Mouse (Mus musculus): Measurements from ENCODE around the gene Rcvrn. TPM values are rescaled to one million over a fixed set of nuclear protein-coding genes. Genes with fewer than 3 reads are reported as not detected.
A peak's percentile ranks its signal among the peaks of the same experiment; 100 is the strongest.

The Rcvrn gene
- polyA plus RNA-seq (2016; fragmentation: Nextera tagmentation; extraction: Ambion mirVana): not detected in 2 replicates

DNA sequence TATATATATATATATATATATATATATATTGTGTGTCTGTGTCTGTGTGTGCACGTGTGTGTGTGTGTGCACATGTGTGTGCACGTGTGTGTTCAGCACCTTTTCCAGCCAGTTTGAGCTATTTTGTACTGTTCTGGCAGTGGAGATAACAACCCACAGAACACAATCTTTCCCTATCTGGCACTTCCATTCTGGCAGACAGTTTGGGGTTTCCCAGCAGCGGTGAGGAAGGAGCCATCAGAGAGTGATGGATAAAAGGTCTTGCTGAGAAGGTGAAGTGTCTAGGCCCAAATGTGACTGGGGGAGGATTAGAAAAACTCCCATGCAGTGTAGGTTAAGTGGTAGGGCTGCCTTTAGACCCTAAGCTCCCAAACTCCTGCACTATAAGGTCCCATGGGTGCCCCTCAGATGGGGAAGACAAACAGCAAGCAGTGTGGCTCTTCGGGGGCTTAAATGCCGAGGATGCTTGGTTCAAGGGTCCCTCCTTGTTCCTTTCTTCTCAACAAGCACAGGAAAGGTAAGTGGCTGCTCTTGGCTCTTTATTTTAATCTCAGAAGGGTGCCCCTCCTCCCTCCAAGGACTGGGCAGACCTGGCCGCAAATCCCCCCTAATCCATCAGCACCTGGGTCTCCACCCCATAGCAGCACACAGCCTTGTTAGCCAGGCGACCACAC, at the start of gene Rcvrn:
Gene Rcvrn, plus strand, starts transcription at position 624 of the 674 bp plus-strand sequence.
- Histone ChIP-seq H3K36me3 (no peaks in the 10 kb centered on the region), H3K4me1 (no peaks in the 10 kb centered on the region), H3K4me3 (no peak within 1 kb of the TSS), H3K4me2 (replicated peaks) (no peak within 1 kb of the TSS), H3K9me3 (replicated peaks) (no peaks in the 10 kb centered on the region), H3K9ac (no peak within 1 kb of the TSS), H3K27me3 (no peaks in the 10 kb centered on the region), H3K27ac (no peak within 1 kb of the TSS)
- WGBS: 76% methylated on average over 7 of the region's 7 CpGs
- no peak for ATAC-seq (ENCODE audit: low FRiP score)

DNA sequence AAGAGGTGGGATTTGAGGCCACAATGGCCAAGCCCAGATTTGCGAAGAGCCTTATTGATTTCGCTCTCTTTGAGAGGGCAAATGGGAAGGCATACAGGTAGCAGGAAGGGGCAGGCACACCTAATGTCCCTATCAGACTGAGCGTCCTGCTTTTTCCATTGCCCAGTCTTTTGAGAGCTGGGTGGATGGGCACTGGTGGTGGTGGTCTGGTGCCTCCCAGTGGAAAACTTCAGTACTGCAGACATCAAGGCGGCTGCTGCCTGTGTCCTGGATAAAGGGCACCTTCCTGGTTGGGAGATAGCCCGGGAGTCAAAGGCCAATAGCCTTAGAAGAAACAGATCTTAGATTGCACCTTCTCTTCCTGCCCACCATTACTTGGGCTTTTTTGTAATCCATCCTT, 47.4 kb upstream of the Rcvrn start:
- Histone ChIP-seq H3K9me3 (replicated peaks) (no peaks in the 10 kb centered on the region), H3K4me2 (replicated peaks) (no peak overlapping the region), H3K4me1 (peaks cover 4% of the 10 kb centered on the region), H3K4me3 (no peak overlapping the region), H3K9ac (no peak overlapping the region), H3K36me3 (no peaks in the 10 kb centered on the region), H3K27me3 (0 out of 2 replicates have a peak, but pooled peaks cover 5% of the 10 kb centered on the region), H3K27ac (no peak overlapping the region)
- ATAC-seq (ENCODE audit: low FRiP score): no peak
- 31% methylated on average over 5 of the region's 5 CpGs for WGBS

DNA sequence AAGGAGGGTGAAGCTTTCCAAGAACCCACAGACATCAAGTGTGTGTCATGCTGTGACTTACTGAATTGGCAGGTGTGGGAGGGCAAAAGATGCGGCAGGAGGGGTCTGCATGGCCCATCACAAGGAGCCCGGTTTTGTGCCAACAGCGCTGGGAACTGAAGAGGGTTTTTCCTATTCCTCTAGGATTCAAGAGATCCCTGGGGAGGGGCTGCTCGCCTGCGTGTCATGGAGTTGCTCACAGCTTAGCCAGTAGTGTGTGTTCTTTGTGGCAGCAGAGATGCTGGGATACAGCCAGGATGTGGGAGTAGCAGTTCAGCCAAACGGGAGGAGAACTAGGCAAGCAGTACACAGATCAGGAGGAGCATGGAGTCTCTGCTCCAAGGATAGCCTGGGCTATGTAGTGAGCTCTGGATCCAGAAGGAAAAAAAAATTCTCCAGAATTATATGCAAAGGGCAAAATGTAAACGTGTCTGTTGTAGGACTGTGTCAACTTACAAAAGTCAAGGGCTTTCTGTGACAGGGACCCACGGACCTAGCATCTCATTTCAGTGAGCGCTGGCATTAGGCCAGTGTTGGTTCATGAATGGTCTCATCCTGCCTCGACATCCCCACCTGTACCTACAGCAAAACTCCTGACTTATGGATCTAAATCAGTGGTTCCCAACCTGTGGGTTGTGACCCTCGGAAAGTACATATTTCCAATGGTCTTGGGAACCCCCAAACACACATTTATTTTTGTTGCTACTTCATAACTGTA, 46.3 kb upstream of the Rcvrn start:
- Histone ChIP-seq H3K9me3 (replicated peaks) (no peaks in the 10 kb centered on the region), H3K27ac (no peak overlapping the region), H3K4me3 (no peak overlapping the region), H3K4me1 (peaks cover 9% of the 10 kb centered on the region), H3K9ac (no peak overlapping the region), H3K36me3 (no peaks in the 10 kb centered on the region), H3K4me2 (replicated peaks) (no peak overlapping the region), H3K27me3 (0 out of 2 replicates have a peak, but pooled peaks cover 5% of the 10 kb centered on the region)
- WGBS: 83% methylated on average over 11 of the region's 11 CpGs
- ATAC-seq (ENCODE audit: low FRiP score): no peak

DNA sequence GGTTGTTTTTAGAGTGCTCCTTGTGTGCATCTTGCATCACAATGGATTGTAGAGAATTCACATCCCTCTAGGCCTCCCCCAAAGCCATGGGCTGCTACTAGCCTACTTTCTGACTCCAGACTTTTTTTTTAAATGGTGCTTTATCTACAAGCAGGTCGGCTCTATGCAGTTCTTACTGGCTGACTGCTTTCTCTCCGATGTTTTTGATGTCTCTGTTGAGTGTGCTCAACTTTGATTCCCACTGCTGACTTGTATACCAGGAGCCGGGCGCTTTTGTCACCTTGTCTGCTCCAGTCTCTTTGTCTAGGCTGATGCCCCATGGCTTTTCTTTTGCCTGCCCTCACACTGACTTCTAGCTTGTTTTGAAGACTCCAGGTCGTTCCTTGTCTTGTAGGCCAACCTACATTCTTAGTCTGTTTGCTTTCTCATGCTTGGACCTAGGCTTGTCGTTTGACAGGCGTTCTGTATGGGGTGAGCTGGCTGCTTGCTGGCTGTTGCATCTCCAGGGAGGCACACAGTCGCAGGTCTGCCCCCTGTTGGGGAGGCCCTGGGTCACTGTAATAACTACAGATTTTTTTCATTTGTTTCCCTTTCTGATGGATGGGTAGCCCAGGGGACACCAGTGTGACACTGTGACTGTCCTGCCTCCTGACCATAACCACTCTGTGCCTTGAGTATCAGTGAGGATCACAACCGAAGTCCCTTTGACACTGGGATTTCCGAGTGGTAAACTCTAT, 45.0 kb upstream of the Rcvrn start:
- H3K9me3 ChIP-seq (replicated peaks): no peaks in the 10 kb centered on the region
- H3K4me1 ChIP-seq: peaks cover 9% of the 10 kb centered on the region
- no peak overlapping the region for H3K9ac ChIP-seq
- H3K27ac ChIP-seq: no peak overlapping the region
- H3K36me3 ChIP-seq: no peaks in the 10 kb centered on the region
- 40% methylated on average over 10 of the region's 10 CpGs for WGBS
- ATAC-seq (ENCODE audit: low FRiP score): no peak
- no peak overlapping the region for H3K4me3 ChIP-seq
- H3K4me2 ChIP-seq (replicated peaks): no peak overlapping the region
- 0 out of 2 replicates have a peak, but pooled peaks cover 5% of the 10 kb centered on the region for H3K27me3 ChIP-seq

DNA sequence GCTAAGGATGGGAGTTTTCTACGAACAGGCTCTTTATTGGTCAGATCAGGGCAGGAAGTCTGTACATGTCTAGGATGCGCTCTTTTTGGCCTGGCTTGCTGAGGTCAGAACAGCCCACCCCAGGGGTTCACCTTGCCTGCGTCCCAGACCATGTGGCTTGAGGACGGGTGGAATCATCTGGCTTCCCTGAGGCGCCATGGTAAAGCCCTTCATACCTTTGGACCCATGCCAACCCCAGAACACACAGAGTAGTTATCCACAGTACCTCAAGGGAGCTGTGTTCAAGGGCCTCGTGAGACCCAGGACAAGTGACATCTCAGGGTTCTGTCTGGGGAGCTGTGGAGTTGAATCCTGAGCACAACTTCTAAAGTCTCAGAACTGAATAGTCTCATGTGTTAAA, 43.4 kb upstream of the Rcvrn start:
- Histone ChIP-seq H3K9me3 (replicated peaks) (no peaks in the 10 kb centered on the region), H3K4me2 (replicated peaks) (no peak overlapping the region), H3K4me3 (no peak overlapping the region), H3K4me1 (peaks cover 19% of the 10 kb centered on the region), H3K27me3 (0 out of 2 replicates have a peak, but pooled peaks cover 5% of the 10 kb centered on the region), H3K36me3 (no peaks in the 10 kb centered on the region), H3K9ac (no peak overlapping the region), H3K27ac (no peak overlapping the region)
- no peak for ATAC-seq (ENCODE audit: low FRiP score)
- 84% methylated on average over 6 of the region's 6 CpGs for WGBS

DNA sequence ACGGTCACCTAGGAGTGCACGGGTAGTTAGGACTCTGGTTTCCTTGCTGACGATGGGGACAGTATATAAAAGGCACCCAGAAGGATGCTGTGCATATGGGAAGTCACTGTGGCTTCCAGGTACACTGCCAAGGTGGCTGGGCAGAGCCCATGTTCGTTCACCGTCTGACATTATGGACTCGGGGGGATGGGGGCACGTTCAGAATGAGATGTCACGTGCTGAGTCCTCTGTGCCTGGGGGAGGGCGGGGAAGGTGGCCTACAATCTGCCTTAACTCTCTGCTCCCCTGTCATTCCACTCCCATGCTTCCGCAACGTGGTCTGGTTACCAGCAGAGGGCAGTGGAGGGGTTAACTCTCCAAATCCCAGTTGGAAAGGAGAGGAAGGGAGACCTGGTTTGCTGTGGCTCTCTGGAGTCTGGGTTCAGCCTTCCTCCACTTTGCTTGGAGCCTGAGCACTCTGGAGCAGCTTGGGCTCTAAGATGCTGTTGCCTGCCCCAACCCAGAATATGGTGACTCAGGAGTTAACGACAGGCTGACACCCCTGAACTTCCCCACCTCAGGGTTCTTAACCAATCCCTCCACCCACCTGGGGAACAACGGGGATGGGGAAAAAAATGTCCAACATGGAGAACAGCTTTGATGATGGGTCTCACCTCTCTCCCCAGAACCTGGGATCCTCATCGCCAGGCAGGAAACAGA, 42.8 kb upstream of the Rcvrn start:
- 0 out of 2 replicates have a peak, but pooled peaks have one; percentile 12 for ATAC-seq (ENCODE audit: low FRiP score)
- Histone ChIP-seq H3K9me3 (replicated peaks) (no peaks in the 10 kb centered on the region), H3K27me3 (0 out of 2 replicates have a peak, but pooled peaks cover 5% of the 10 kb centered on the region), H3K4me1 (peaks cover 22% of the 10 kb centered on the region), H3K36me3 (no peaks in the 10 kb centered on the region), H3K27ac (no peak overlapping the region), H3K4me2 (replicated peaks) (peak overlapping the region; percentile 21), H3K9ac (no peak overlapping the region), H3K4me3 (no peak overlapping the region)
- WGBS: 16% methylated on average over 14 of the region's 14 CpGs

DNA sequence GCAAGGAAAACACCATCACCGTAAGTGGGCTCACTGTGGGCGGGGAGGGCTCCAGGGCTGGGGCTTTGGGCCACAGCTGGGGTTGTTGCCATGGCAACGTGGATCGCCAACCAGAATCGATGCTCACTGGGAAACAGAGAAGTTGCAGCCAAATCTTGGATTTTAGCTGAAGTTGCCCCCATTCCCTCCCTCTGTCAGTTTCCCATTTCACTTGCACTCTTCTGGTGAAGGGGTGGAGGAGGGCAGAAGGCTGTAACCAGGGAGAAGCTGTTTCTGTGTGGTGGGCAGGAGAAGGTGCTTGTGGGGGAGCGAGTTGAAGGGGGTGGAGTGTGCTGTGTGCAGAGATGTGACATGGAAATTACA, 42.3 kb upstream of the Rcvrn start:
- Histone ChIP-seq H3K36me3 (no peaks in the 10 kb centered on the region), H3K9ac (no peak overlapping the region), H3K27me3 (0 out of 2 replicates have a peak, but pooled peaks cover 5% of the 10 kb centered on the region), H3K4me1 (peaks cover 27% of the 10 kb centered on the region), H3K4me3 (no peak overlapping the region), H3K4me2 (replicated peaks) (peak overlapping the region; percentile 21), H3K27ac (no peak overlapping the region), H3K9me3 (replicated peaks) (no peaks in the 10 kb centered on the region)
- 20% methylated on average over 6 of the region's 6 CpGs for WGBS
- no peak for ATAC-seq (ENCODE audit: low FRiP score)

DNA sequence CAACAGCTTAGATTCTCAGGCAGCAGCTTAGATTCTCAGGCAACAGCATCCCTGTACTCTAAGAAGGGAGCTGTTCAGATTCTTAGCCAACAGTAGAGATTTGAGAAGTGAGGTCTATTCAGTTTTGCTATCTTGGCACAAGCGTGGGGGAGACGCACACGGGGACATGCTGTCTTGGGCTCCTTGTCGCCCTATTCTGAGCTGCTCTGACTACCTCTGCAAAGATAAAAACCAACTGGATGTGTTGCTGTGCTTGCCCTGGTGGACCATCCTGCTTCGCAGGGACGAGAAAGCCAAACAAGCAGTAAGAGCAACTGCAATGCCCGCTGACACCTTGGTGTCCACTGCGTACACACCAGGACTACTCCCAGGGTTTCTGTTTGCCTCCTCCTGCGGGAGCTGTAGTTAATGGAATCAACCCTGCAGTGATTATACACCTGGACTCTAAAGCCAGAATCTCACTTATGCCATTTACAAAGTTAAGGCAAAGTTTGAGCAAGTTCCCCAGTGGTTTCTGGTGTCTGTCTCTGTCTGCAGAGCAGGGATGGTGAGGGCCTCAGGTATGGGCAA, 41.5 kb upstream of the Rcvrn start:
- 89% methylated on average over 9 of the region's 9 CpGs for WGBS
- no peak overlapping the region for H3K4me2 ChIP-seq (replicated peaks)
- H3K4me1 ChIP-seq: peaks cover 30% of the 10 kb centered on the region
- no peak overlapping the region for H3K27ac ChIP-seq
- no peaks in the 10 kb centered on the region for H3K36me3 ChIP-seq
- H3K9me3 ChIP-seq (replicated peaks): no peaks in the 10 kb centered on the region
- no peak overlapping the region for H3K9ac ChIP-seq
- ATAC-seq (ENCODE audit: low FRiP score): no peak
- H3K27me3 ChIP-seq: 0 out of 2 replicates have a peak, but pooled peaks cover 5% of the 10 kb centered on the region
- no peak overlapping the region for H3K4me3 ChIP-seq

DNA sequence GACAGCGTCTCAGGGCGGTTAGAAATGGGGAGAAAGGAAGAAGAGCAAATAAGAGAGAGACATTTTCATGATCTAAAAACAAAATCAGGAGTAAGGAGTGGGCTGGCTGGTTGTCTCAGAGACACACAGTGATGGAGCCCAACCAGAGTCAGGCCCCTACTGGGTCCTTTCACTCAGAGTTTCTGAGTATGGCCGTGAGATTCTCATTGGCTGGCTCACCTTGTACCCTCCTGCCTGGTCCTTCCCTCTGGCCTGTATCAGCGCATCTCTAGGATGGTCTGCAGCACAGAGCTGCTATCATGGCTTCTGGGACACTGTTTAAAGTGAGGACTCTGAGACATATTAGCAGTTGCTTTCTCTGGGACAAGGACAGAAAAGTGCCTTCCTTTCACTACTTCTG, 40.6 kb upstream of the Rcvrn start:
- 94% methylated on average over 4 of the region's 4 CpGs for WGBS
- no peak for ATAC-seq (ENCODE audit: low FRiP score)
- no peak overlapping the region for H3K4me2 ChIP-seq (replicated peaks)

DNA sequence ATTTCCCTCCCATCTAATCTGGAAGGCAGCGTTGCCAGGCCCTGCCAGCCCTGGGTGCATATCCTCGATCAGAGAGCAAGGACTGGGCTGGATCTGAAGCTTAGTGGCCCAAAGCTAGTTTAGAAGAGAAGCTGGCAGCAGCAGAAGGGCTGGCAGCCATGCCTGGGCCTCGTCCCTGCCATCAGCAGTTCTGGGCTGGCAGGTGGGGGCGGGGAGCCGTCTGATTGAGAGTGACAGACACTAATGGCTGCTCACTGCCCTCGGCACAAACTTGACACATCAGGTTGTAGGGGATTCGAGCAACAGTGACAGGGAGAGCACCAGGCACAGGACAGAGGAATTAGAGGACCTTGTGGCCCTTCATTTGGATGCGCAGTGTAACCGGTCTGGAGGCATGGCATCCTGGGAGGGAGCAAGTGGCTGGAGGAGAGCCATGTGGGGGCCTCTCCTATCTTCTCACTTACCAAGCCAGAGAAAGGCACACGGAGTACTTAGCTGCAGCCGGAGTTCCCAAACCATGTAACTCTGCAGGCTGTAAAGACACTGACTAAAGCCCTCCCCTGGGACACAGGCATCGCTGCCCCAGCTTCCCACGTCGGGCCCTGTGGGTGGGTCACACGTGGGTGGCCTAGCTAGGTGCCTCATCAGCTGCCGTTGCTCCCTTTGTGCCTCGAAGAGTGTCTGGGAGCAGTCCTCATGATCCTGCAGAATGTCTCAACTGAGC, 39.7 kb upstream of the Rcvrn start:
- no peak overlapping the region for H3K9ac ChIP-seq
- 0 out of 2 replicates have a peak, but pooled peaks cover 5% of the 10 kb centered on the region for H3K27me3 ChIP-seq
- ATAC-seq (ENCODE audit: low FRiP score): no peak
- no peak overlapping the region for H3K4me3 ChIP-seq
- WGBS: 76% methylated on average over 17 of the region's 17 CpGs
- no peak overlapping the region for H3K27ac ChIP-seq
- H3K4me2 ChIP-seq (replicated peaks): no peak overlapping the region
- H3K9me3 ChIP-seq (replicated peaks): no peaks in the 10 kb centered on the region
- peaks cover 30% of the 10 kb centered on the region for H3K4me1 ChIP-seq
- H3K36me3 ChIP-seq: no peaks in the 10 kb centered on the region

More for the DNA sequence above, 40.6 kb upstream of the Rcvrn start:
- H3K36me3 ChIP-seq: no peaks in the 10 kb centered on the region
- H3K4me3 ChIP-seq: no peak overlapping the region
- 0 out of 2 replicates have a peak, but pooled peaks cover 5% of the 10 kb centered on the region for H3K27me3 ChIP-seq
- no peak overlapping the region for H3K9ac ChIP-seq
- H3K9me3 ChIP-seq (replicated peaks): no peaks in the 10 kb centered on the region
- H3K4me1 ChIP-seq: peaks cover 30% of the 10 kb centered on the region
- no peak overlapping the region for H3K27ac ChIP-seq

DNA sequence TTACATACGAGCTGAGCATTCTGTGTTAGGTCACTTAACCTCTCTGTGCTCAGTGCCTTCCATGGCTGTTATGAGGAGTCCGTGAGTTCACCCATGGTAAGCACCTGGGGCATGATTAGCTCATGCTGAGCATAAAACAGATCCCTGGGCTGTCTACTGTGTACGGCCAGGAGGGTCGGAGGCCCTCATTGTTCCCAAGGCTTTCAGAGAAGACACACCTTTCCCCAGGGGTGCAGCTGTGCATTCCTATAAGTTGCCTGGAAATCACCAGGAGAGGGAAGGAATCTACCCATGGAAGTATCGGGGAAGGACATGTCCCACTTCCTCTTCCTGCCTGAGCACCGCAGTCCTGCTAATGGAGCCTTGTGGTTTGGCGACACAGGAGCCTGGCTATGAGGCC, 38.8 kb upstream of the Rcvrn start:
- Histone ChIP-seq H3K27me3 (no peaks in the 10 kb centered on the region), H3K9ac (no peak overlapping the region), H3K36me3 (no peaks in the 10 kb centered on the region), H3K4me1 (peaks cover 30% of the 10 kb centered on the region), H3K27ac (no peak overlapping the region), H3K4me3 (no peak overlapping the region), H3K4me2 (replicated peaks) (no peak overlapping the region), H3K9me3 (replicated peaks) (no peaks in the 10 kb centered on the region)
- ATAC-seq (ENCODE audit: low FRiP score): no peak
- 83% methylated on average over 7 of the region's 7 CpGs for WGBS

All from hindbrain, embryonic 12.5 days (tissue).